Mouse (Mus musculus): Measurements from ENCODE around the gene Disc1. TPM values are rescaled to one million over a fixed set of nuclear protein-coding genes. Genes with fewer than 3 reads are reported as not detected.

Disc1 gene
- total and polyA plus RNA-seq, 3 experiments, result 1.1 to 2.3 (median 2.2) TPM

DNA sequence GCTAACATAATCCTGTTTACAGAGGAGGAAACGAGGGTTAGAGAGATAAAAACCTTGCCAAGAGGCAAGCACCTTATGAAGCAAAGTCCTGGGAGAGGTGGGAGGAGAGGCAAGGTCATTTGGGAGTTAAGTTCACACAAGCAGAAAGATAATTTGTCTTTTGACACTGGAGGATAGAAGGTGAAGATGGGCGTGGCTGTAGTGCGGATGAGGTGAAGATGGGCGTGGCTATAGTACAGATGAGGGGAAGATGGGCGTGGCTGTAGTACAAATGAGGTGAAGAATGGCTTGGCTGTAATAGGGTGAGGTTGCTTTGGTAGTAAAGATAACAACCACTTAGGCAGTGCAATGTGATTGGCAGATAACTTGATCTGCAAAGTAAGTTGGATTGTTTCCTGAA is 22.7 kb upstream of the Disc1 start:
- H3K4me1 ChIP-seq (ENCODE audit: control insufficient read depth, insufficient read depth, low read length), result peaks cover 23% of the 10 kb centered on the region
- peaks cover 19% of the 10 kb centered on the region for H3K36me3 ChIP-seq (ENCODE audit: control insufficient read depth, insufficient read depth, low read length)
- WGBS, result 53% methylated on average over 5 of the region's 5 CpGs
- H3K79me2 ChIP-seq (replicated peaks; ENCODE audit: control insufficient read depth, insufficient read depth, low read length), result no peaks in the 10 kb centered on the region
- H3K9ac ChIP-seq (ENCODE audit: low read depth, low read length), result no peak overlapping the region
- peak overlapping the region; percentile 1; the same call in 1 of the 2 replicates for H3K27ac ChIP-seq
- intact Hi-C loops (cut with DNase I), result no loop called here
- peak in 1 of 2 experiments; percentile 25 for DNase-seq
- no peaks in the 10 kb centered on the region for H3K27me3 ChIP-seq (ENCODE audit: control insufficient read depth, insufficient read depth, low read length)
- no peak for TF ChIP-seq EP300 (IDR thresholded peaks at IDR 0.05; ENCODE audit: insufficient read depth, low read depth, low read length)
- TF ChIP-seq POLR2A (IDR thresholded peaks at IDR 0.05; ENCODE audit: insufficient read depth, low read depth, low read length), result no peak
- no peak for TF ChIP-seq CTCF (IDR thresholded peaks at IDR 0.05)
- no peak overlapping the region for H3K4me3 ChIP-seq

DNA sequence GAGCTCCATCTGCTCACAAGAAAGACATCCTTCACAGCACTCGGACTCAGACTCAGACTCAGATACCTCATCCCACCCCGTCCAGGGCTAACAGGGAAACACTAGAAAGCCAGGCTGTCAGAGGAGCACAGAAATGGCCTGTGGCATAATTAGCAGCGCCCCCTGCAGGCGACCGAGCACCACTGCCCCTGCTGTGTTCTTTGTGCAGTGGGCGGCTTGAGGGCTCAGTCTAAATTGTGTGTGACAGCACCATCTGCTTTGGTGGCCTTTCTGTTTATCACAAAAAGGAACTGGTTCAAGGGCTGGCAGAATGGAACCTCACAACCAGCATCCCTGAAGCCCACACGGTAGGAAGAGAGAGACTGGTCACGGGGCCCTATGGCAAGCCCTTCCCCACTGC is 19.3 kb upstream of the Disc1 start:
- no peak overlapping the region for H3K9ac ChIP-seq (ENCODE audit: low read depth, low read length)
- intact Hi-C loops (cut with DNase I), result loop anchor here (2.0 kb wide), 1 partner anchor 138 kb away; the partner anchor contains the start of genes Exoc8 and Sprtn
- no peaks in the 10 kb centered on the region for H3K79me2 ChIP-seq (replicated peaks; ENCODE audit: control insufficient read depth, insufficient read depth, low read length)
- DNase-seq, result peak; percentile 63 to 82
- H3K27ac ChIP-seq, result no peak overlapping the region
- peak; percentile 94 for TF ChIP-seq CTCF (IDR thresholded peaks at IDR 0.05)
- TF ChIP-seq POLR2A (IDR thresholded peaks at IDR 0.05; ENCODE audit: insufficient read depth, low read depth, low read length), result no peak
- H3K27me3 ChIP-seq (ENCODE audit: control insufficient read depth, insufficient read depth, low read length), result no peaks in the 10 kb centered on the region
- peaks cover 23% of the 10 kb centered on the region for H3K4me1 ChIP-seq (ENCODE audit: control insufficient read depth, insufficient read depth, low read length)
- H3K36me3 ChIP-seq (ENCODE audit: control insufficient read depth, insufficient read depth, low read length), result peaks cover 5% of the 10 kb centered on the region
- H3K4me3 ChIP-seq, result no peak overlapping the region
- WGBS, result 33% methylated on average over 8 of the region's 8 CpGs

GRCm38 (mm10) chr8:125037081-125037480 is 16.9 kb upstream of the Disc1 start:
- peaks cover 21% of the 10 kb centered on the region for H3K4me1 ChIP-seq (ENCODE audit: control insufficient read depth, insufficient read depth, low read length)
- peak overlapping the region; percentile 79 for H3K27ac ChIP-seq
- H3K9ac ChIP-seq (ENCODE audit: low read depth, low read length), result no peak overlapping the region
- WGBS, result 46% methylated on average over 7 of the region's 7 CpGs
- H3K79me2 ChIP-seq (replicated peaks; ENCODE audit: control insufficient read depth, insufficient read depth, low read length), result no peaks in the 10 kb centered on the region
- no peak overlapping the region for H3K4me3 ChIP-seq
- intact Hi-C loops (cut with DNase I), result loop anchor here (2.0 kb wide), 1 partner anchor 30 kb away; no protein-coding TSS in a partner anchor
- TF ChIP-seq EP300 (IDR thresholded peaks at IDR 0.05; ENCODE audit: insufficient read depth, low read depth, low read length) (peak; percentile 87), POLR2A (IDR thresholded peaks at IDR 0.05; ENCODE audit: insufficient read depth, low read depth, low read length) (0 out of 2 replicates have a peak, but pooled peaks have one; percentile 44), CTCF (IDR thresholded peaks at IDR 0.05) (no peak)
- peak; percentile 69 to 78 for DNase-seq
- no peaks in the 10 kb centered on the region for H3K27me3 ChIP-seq (ENCODE audit: control insufficient read depth, insufficient read depth, low read length)
- H3K36me3 ChIP-seq (ENCODE audit: control insufficient read depth, insufficient read depth, low read length), result no peaks in the 10 kb centered on the region; the same call in none of the 2 replicates

DNA sequence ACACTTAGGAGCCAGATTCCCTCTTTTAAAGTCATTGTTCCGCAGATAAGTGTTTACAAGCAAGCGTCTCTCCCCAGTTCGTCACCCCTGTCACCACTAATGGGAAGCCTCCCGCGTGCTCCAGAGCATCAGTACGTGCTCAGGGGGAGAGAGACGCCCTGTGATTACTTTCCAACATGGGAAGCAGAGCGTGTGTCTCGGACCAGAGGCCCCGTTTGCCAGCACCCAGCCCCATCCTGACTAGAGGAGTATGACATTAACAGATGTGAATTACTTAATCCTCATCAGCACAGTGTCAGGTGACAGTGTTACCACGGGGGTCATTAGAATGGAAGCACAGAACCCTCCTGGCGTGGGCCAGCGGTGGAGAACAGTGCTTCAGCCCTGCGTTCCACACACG is 15.3 kb upstream of the Disc1 start:
- peak; percentile 99 for TF ChIP-seq EP300 (IDR thresholded peaks at IDR 0.05; ENCODE audit: insufficient read depth, low read depth, low read length)
- no peak for TF ChIP-seq POLR2A (IDR thresholded peaks at IDR 0.05; ENCODE audit: insufficient read depth, low read depth, low read length)
- DNase-seq, result peak; percentile 46 to 76
- 59% methylated on average over 15 of the region's 15 CpGs for WGBS
- intact Hi-C loops (cut with DNase I), result loop anchor here (2.0 kb wide), 2 partner anchors 14 to 86 kb away; no protein-coding TSS in a partner anchor
- H3K27me3 ChIP-seq (ENCODE audit: control insufficient read depth, insufficient read depth, low read length), result no peaks in the 10 kb centered on the region
- H3K9ac ChIP-seq (ENCODE audit: low read depth, low read length), result no peak overlapping the region
- no peaks in the 10 kb centered on the region for H3K79me2 ChIP-seq (replicated peaks; ENCODE audit: control insufficient read depth, insufficient read depth, low read length)
- no peak overlapping the region for H3K4me3 ChIP-seq
- H3K4me1 ChIP-seq (ENCODE audit: control insufficient read depth, insufficient read depth, low read length), result peaks cover 19% of the 10 kb centered on the region
- peak overlapping the region; percentile 79 for H3K27ac ChIP-seq
- H3K36me3 ChIP-seq (ENCODE audit: control insufficient read depth, insufficient read depth, low read length), result no peaks in the 10 kb centered on the region; the same call in none of the 2 replicates

DNA sequence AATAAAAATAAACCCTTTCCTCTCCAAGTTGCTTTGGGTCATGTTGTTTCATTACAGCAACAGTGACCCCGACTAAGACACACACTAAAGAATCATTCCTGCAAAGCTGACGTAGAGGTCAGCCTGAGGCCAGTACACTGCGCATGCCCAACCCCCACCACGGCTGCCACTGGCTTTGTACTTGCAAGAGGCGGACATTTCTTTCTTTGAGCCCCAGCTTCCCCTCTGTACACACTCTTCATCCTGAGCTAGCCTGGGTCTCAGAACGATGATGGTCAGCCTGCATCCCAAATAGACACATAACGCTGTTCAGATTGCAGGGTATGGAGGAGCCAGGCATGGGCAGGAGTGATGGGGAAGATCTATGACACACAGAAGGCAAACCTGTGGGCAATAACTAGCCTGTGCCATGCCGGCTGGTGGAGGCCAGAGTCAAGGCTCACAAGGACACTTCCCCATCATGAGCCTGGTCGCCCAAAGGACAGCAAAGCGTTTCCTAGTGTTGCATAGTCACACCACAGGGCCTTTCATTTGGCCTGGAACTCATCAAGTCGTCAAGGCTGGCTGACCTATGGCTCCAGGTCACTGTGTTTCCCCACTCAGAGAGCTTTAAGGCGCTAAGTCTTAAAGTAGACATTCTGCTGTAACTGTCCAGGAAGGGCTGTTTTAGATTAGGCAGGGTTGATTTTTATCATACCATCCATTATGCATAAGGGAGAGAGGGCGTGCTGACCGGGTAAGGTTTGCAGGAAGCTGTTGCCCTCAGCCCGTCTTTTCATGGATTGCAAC is 13.2 kb upstream of the Disc1 start:
- H3K4me1 ChIP-seq (ENCODE audit: control insufficient read depth, insufficient read depth, low read length), result peaks cover 21% of the 10 kb centered on the region
- 61% methylated on average over 15 of the region's 15 CpGs for WGBS
- intact Hi-C loops (cut with DNase I), result no loop called here
- no peak overlapping the region for H3K4me3 ChIP-seq
- no peak overlapping the region for H3K9ac ChIP-seq (ENCODE audit: low read depth, low read length)
- H3K36me3 ChIP-seq (ENCODE audit: control insufficient read depth, insufficient read depth, low read length), result peaks cover 2% of the 10 kb centered on the region
- DNase-seq, result no peak
- H3K79me2 ChIP-seq (replicated peaks; ENCODE audit: control insufficient read depth, insufficient read depth, low read length), result no peaks in the 10 kb centered on the region
- H3K27me3 ChIP-seq (ENCODE audit: control insufficient read depth, insufficient read depth, low read length), result no peaks in the 10 kb centered on the region
- TF ChIP-seq CTCF (IDR thresholded peaks at IDR 0.05) (no peak), EP300 (IDR thresholded peaks at IDR 0.05; ENCODE audit: insufficient read depth, low read depth, low read length) (no peak), POLR2A (IDR thresholded peaks at IDR 0.05; ENCODE audit: insufficient read depth, low read depth, low read length) (no peak)
- H3K27ac ChIP-seq, result no peak overlapping the region

DNA sequence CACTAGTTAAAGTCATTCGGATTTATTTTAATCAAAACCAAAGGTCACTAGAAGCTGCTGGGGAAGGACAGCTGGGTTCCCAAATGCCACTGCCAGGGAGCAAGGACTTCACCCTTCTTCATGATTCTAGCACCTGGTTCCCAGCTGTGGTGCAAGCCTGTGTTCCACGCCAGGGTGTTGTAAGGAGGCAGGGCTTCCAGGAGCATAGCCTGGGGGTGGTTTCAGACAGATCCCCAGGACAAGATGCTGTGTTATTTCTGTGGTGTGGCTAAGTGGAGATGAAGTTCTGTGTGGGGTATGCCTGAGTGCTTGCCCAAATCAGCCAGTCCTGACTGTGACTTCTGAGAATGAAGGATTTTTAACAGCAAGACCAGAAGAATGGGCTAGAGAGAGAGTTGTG is 12.5 kb upstream of the Disc1 start:
- 42% methylated on average over 2 of the region's 2 CpGs for WGBS

More for the DNA sequence above, 12.5 kb upstream of the Disc1 start:
- Histone ChIP-seq H3K79me2 (replicated peaks; ENCODE audit: control insufficient read depth, insufficient read depth, low read length) (no peaks in the 10 kb centered on the region), H3K27me3 (ENCODE audit: control insufficient read depth, insufficient read depth, low read length) (no peaks in the 10 kb centered on the region), H3K9ac (ENCODE audit: low read depth, low read length) (no peak overlapping the region), H3K4me3 (no peak overlapping the region), H3K4me1 (ENCODE audit: control insufficient read depth, insufficient read depth, low read length) (peaks cover 19% of the 10 kb centered on the region), H3K36me3 (ENCODE audit: control insufficient read depth, insufficient read depth, low read length) (peaks cover 2% of the 10 kb centered on the region), H3K27ac (peak overlapping the region; percentile 41; the same call in 1 of the 2 replicates)
- TF ChIP-seq POLR2A (IDR thresholded peaks at IDR 0.05; ENCODE audit: insufficient read depth, low read depth, low read length), result no peak
- TF ChIP-seq CTCF (IDR thresholded peaks at IDR 0.05), result no peak
- no peak for TF ChIP-seq EP300 (IDR thresholded peaks at IDR 0.05; ENCODE audit: insufficient read depth, low read depth, low read length)
- intact Hi-C loops (cut with DNase I), result no loop called here
- DNase-seq, result no peak

Data from heart, adult 2 months (tissue).